Mouse (Mus musculus): ENCODE results near the gene Prkcb. TPM values are rescaled to one million over a fixed set of nuclear protein-coding genes. Genes with fewer than 3 reads are reported as not detected.
"Not testable (repeated sequence)": the region's sequence is repeated elsewhere in the genome, so short reads cannot be mapped to it uniquely, and the experiment has no call there.

Gene Prkcb
- polyA plus RNA-seq (2014; fragmentation: Nextera tagmentation; extraction: Ambion mirVana): 110 and 111 TPM in 2 replicates

DNA sequence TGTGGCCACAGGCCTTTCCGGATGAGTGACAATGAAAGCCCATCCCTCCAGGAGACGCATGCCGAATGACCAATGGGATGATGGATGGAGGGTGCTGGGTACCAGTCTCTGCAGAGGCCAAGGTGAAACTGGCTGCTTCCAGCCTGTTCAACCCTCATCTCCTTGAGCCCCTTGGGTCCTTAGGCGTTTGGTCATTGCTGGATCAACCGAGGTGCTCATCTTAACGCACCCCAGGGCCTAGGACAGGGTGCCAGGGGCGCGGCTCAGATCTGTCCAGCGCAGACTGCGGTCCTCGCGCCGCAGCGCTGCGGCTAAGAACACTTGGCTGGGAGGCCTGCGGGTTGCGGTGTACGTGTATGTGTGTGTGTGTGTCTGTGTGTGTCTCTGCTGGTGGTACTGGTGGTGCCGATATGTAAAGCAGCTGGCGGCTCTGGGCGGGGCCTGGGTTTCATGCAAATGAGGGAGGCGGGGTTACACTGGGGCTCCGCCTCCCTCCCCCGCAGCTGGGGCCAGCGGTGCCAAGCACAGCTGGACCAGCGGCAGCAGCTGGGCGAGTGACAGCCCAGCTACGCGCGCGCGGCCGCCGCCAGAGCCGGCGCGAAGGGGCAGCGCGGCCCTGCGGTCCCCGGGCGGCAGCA lies at the start of gene Prkcb:
Gene Prkcb, plus strand, starts transcription at position 147 of the 638 bp plus-strand sequence.
- H3K4me3 ChIP-seq (replicated peaks; ENCODE audit: low read depth, low read length): peak within 1 kb of the TSS; percentile 65
- H3K4me2 ChIP-seq (ENCODE audit: low read length): peak within 1 kb of the TSS; percentile 87
- H3K27ac ChIP-seq (replicated peaks; ENCODE audit: low read depth, low read length): peak within 1 kb of the TSS; percentile 70
- H3K4me1 ChIP-seq (ENCODE audit: control insufficient read depth, insufficient read depth, low read length): 0 out of 2 replicates have a peak, but pooled peaks cover 8% of the 10 kb centered on the region
- peaks cover 6% of the 10 kb centered on the region; the same call in 1 of the 2 replicates for H3K27me3 ChIP-seq (ENCODE audit: control insufficient read depth, insufficient read depth, low read length)
- DNase-seq (peak; percentile 92), ATAC-seq (ENCODE audit: low FRiP score, low TSS enrichment) (peak; percentile 93)
- H3K9me3 ChIP-seq (ENCODE audit: control insufficient read depth, low read length): no peaks in the 10 kb centered on the region
- 4% methylated on average over 42 of the region's 42 CpGs for WGBS
- peak within 1 kb of the TSS; percentile 66 for H3K9ac ChIP-seq (replicated peaks; ENCODE audit: low read length)
- no peaks in the 10 kb centered on the region for H3K36me3 ChIP-seq (ENCODE audit: control insufficient read depth, insufficient read depth, low read length)

DNA sequence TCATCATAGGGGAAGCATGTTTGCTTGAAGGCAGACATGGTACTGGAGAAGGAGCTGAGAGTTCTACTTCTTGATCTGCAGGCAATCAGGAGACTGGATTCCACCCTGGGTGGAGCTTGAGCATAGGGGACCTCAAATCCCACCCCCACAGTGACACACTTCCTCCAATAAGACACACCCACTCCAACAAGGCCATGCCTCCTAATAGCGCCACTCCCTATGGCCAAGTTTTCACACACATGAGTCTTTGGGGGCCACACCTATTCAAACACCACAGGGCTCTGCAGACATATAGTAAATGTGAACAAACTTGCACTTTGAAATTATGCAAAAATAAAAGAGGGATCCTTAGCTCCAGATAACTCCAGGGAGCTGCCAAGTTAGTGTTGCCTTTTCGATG lies 49.6 kb upstream of the Prkcb start:
- Histone ChIP-seq H3K4me1 (ENCODE audit: control insufficient read depth, insufficient read depth, low read length) (no peaks in the 10 kb centered on the region; the same call in 1 of the 2 replicates), H3K9me3 (ENCODE audit: control insufficient read depth, low read length) (no peaks in the 10 kb centered on the region), H3K27ac (replicated peaks; ENCODE audit: low read depth, low read length) (no peak overlapping the region), H3K36me3 (ENCODE audit: control insufficient read depth, insufficient read depth, low read length) (no peaks in the 10 kb centered on the region), H3K27me3 (ENCODE audit: control insufficient read depth, insufficient read depth, low read length) (no peaks in the 10 kb centered on the region), H3K4me3 (replicated peaks; ENCODE audit: low read depth, low read length) (no peak overlapping the region), H3K9ac (replicated peaks; ENCODE audit: low read length) (no peak overlapping the region), H3K4me2 (ENCODE audit: low read length) (no peak overlapping the region)
- no peak for DNase-seq
- ATAC-seq (ENCODE audit: low FRiP score, low TSS enrichment): no peak
- WGBS: 90% methylated on average over 2 of the region's 2 CpGs

- Histone ChIP-seq H3K36me3 (ENCODE audit: control insufficient read depth, insufficient read depth, low read length) (no peaks in the 10 kb centered on the region), H3K4me1 (ENCODE audit: control insufficient read depth, insufficient read depth, low read length) (no peaks in the 10 kb centered on the region; the same call in 1 of the 2 replicates), H3K9me3 (ENCODE audit: control insufficient read depth, low read length) (no peaks in the 10 kb centered on the region), H3K27ac (replicated peaks; ENCODE audit: low read depth, low read length) (no peak overlapping the region), H3K4me3 (replicated peaks; ENCODE audit: low read depth, low read length) (no peak overlapping the region), H3K9ac (replicated peaks; ENCODE audit: low read length) (no peak overlapping the region), H3K27me3 (ENCODE audit: control insufficient read depth, insufficient read depth, low read length) (no peaks in the 10 kb centered on the region), H3K4me2 (ENCODE audit: low read length) (no peak overlapping the region)
- 80% methylated on average over 6 of the region's 6 CpGs for WGBS
- ATAC-seq (ENCODE audit: low FRiP score, low TSS enrichment): no peak
- no peak for DNase-seq
These were observed 48.0 kb upstream of the Prkcb start for GRCm38 (mm10) chr7:122240413-122241119.

GRCm38 (mm10) chr7:122242260-122242659 lies 46.3 kb upstream of the Prkcb start:
- Histone ChIP-seq H3K36me3 (ENCODE audit: control insufficient read depth, insufficient read depth, low read length) (no peaks in the 10 kb centered on the region), H3K9ac (replicated peaks; ENCODE audit: low read length) (no peak overlapping the region), H3K4me2 (ENCODE audit: low read length) (no peak overlapping the region), H3K27me3 (ENCODE audit: control insufficient read depth, insufficient read depth, low read length) (no peaks in the 10 kb centered on the region), H3K4me3 (replicated peaks; ENCODE audit: low read depth, low read length) (no peak overlapping the region), H3K4me1 (ENCODE audit: control insufficient read depth, insufficient read depth, low read length) (no peaks in the 10 kb centered on the region; the same call in 1 of the 2 replicates), H3K27ac (replicated peaks; ENCODE audit: low read depth, low read length) (no peak overlapping the region), H3K9me3 (ENCODE audit: control insufficient read depth, low read length) (no peaks in the 10 kb centered on the region)
- WGBS: 50% methylated on average over 1 of the region's 1 CpGs
- DNase-seq (peak; percentile 84), ATAC-seq (ENCODE audit: low FRiP score, low TSS enrichment) (no peak)

DNA sequence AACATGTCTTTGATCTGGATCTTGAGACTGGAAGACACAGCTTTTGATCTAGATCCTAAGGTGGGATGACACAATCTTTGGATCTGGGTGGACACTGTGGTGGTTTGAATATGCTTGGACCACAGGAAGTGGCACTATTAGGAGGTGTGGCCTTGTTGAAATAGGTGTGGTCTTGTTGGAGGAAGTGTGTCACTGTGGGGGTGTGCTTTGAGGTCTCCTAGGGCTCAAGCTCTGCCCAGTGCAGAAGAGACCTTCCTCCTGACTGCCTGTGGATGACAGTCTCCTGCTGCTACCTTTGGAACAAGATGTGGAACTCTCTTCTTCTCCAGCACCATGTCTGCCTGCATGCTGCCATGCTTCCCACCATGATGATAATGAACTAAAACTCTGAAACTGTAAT lies 45.8 kb upstream of the Prkcb start:
- not testable (repeated sequence) for ATAC-seq (ENCODE audit: low FRiP score, low TSS enrichment); H3K9me3 ChIP-seq (ENCODE audit: control insufficient read depth, low read length); H3K27ac ChIP-seq (replicated peaks; ENCODE audit: low read depth, low read length); H3K4me1 ChIP-seq (ENCODE audit: control insufficient read depth, insufficient read depth, low read length); H3K36me3 ChIP-seq (ENCODE audit: control insufficient read depth, insufficient read depth, low read length); H3K4me2 ChIP-seq (ENCODE audit: low read length); DNase-seq; H3K9ac ChIP-seq (replicated peaks; ENCODE audit: low read length); H3K27me3 ChIP-seq (ENCODE audit: control insufficient read depth, insufficient read depth, low read length); H3K4me3 ChIP-seq (replicated peaks; ENCODE audit: low read depth, low read length)

DNA sequence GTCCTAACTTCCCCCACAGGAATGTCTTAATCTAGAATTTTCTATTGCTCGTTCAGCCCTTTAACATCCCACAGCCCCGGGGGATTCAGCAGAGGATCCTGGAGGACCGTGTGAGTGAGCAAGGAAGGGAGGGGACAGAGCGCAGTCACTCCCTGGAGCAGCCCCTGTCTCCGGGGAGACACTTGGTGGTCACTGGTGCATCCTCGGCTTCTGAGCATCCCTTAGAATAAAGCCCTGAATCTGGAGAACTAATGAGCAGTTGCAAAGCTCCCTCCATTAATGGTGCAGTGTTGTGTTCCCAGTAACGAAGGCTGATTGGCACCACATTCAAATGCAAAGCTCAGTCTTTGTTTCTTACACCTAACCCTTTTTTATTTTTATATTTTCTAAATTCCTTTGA lies 44.4 kb upstream of the Prkcb start:
- H3K4me2 ChIP-seq (ENCODE audit: low read length): no peak overlapping the region
- H3K36me3 ChIP-seq (ENCODE audit: control insufficient read depth, insufficient read depth, low read length): no peaks in the 10 kb centered on the region
- H3K27ac ChIP-seq (replicated peaks; ENCODE audit: low read depth, low read length): no peak overlapping the region
- H3K4me3 ChIP-seq (replicated peaks; ENCODE audit: low read depth, low read length): no peak overlapping the region
- H3K9ac ChIP-seq (replicated peaks; ENCODE audit: low read length): no peak overlapping the region
- H3K4me1 ChIP-seq (ENCODE audit: control insufficient read depth, insufficient read depth, low read length): no peaks in the 10 kb centered on the region; the same call in 1 of the 2 replicates
- no peaks in the 10 kb centered on the region for H3K9me3 ChIP-seq (ENCODE audit: control insufficient read depth, low read length)
- ATAC-seq (ENCODE audit: low FRiP score, low TSS enrichment) (no peak), DNase-seq (no peak)
- no peaks in the 10 kb centered on the region for H3K27me3 ChIP-seq (ENCODE audit: control insufficient read depth, insufficient read depth, low read length)
- 17% methylated on average over 7 of the region's 7 CpGs for WGBS

DNA sequence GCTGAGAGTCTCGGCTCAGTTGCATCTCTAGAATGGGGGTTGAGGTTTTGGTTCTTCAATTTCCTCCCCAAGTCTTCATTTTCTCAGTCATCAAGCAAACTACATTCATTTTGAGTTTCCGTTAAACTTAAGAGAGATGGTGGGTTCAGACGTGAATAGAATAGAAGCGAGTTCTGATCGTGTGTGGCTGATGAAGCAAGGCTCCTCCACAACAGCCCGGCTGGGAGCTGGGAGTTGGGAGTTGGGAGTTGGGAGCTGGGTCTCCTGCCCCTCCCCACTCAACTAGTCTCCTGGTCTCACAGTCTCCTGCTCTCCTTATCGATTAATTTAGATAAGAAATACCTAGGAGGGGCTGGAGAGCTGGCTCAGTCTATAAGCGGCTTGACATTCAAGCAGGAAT lies 44.0 kb upstream of the Prkcb start:
- Histone ChIP-seq H3K4me1 (ENCODE audit: control insufficient read depth, insufficient read depth, low read length) (no peaks in the 10 kb centered on the region; the same call in 1 of the 2 replicates), H3K4me3 (replicated peaks; ENCODE audit: low read depth, low read length) (no peak overlapping the region), H3K4me2 (ENCODE audit: low read length) (no peak overlapping the region), H3K27ac (replicated peaks; ENCODE audit: low read depth, low read length) (no peak overlapping the region), H3K36me3 (ENCODE audit: control insufficient read depth, insufficient read depth, low read length) (no peaks in the 10 kb centered on the region), H3K9me3 (ENCODE audit: control insufficient read depth, low read length) (no peaks in the 10 kb centered on the region), H3K27me3 (ENCODE audit: control insufficient read depth, insufficient read depth, low read length) (no peaks in the 10 kb centered on the region), H3K9ac (replicated peaks; ENCODE audit: low read length) (no peak overlapping the region)
- DNase-seq (no peak), ATAC-seq (ENCODE audit: low FRiP score, low TSS enrichment) (no peak)
- WGBS: 58% methylated on average over 8 of the region's 8 CpGs

DNA sequence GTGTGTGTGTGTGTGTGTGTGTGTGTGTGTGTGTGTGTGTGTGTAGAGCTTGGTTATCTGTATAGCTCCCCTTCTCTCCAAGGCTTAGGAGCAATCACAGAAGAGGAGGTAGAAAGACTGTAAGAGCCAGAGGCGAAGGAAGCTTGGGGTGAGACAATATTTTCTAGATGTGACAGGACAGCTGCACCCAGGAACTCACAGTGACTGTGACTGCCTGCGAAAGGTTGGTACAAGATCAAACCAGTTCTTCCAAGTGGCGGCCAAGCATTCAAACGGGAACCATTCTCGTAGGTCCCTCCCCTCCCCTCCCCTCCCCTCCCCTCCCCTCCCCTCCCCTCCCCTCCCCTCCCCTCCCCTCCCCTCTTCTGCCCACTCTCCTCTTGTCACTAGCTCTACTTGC lies 42.6 kb upstream of the Prkcb start:
- Histone ChIP-seq H3K4me2 (ENCODE audit: low read length) (no peak overlapping the region), H3K4me1 (ENCODE audit: control insufficient read depth, insufficient read depth, low read length) (no peaks in the 10 kb centered on the region; the same call in 1 of the 2 replicates), H3K27me3 (ENCODE audit: control insufficient read depth, insufficient read depth, low read length) (no peaks in the 10 kb centered on the region), H3K36me3 (ENCODE audit: control insufficient read depth, insufficient read depth, low read length) (no peaks in the 10 kb centered on the region), H3K9me3 (ENCODE audit: control insufficient read depth, low read length) (no peaks in the 10 kb centered on the region), H3K9ac (replicated peaks; ENCODE audit: low read length) (no peak overlapping the region), H3K4me3 (replicated peaks; ENCODE audit: low read depth, low read length) (no peak overlapping the region), H3K27ac (replicated peaks; ENCODE audit: low read depth, low read length) (no peak overlapping the region)
- DNase-seq (no peak), ATAC-seq (ENCODE audit: low FRiP score, low TSS enrichment) (no peak)
- 58% methylated on average over 5 of the region's 5 CpGs for WGBS
